Mouse (Mus musculus): ENCODE results near the gene Acsm1.
"Not testable (repeated sequence)": the region's sequence is repeated elsewhere in the genome, so short reads cannot be mapped to it uniquely, and the experiment has no call there.

Acsm1 gene

DNA sequence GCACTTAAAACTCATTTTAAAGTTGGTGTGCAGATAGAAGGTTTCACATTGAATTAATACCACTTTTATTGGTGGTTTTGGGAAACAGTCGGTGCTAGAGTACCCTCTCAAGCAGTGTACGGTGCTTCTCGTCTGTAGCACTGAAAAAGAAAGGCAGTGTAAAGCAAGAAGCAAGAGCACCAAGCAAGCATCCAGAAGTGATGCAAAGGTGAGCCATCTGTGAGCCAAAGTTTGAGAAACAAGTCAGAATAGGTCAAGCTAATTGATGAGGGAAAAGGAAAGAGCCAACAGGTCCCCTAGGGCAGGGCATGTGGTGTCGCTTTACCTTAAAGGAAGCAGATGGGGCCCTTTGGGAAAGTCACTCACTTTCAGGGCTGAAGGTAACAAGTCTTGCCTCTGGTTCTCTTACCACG lies at the start of gene Acsm1:
TSS of gene Acsm1 (plus strand) at position 363 of the 413 bp plus-strand sequence.
- DNase-seq (ENCODE audit: low read depth, low spot score), result no peak

DNA sequence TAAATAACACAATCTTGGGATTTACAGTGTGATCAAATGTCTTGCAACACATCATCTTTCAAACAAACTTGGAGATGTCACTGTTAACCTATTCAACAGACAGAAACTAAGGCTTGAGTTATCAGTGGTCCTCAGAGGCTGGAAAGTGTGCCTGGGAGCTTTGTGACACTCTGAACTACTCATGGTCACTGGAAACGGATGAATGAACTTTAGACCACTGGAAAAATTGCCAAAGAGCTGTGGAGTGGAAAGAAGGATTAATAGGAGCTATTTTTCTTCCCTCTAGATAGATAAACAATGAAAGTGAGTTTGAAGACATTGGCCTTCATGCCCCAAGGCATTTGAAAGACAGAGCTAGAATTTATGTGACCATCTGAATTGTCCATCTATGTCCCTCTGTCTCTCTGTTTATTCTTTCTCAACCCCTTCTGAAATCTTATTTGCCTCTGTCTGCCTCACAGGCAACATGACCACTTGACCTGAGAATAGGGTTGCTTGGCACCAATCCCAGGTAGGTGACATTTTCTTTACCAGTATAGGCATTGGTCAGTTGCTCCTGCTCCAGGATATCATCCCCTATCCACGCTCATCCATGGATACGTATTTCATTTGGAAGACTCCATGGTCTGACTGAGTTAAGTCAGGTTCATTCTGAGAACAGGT lies 46.9 kb upstream of the Acsm1 start:
- DNase-seq (ENCODE audit: low read depth, low spot score), result no peak

DNA sequence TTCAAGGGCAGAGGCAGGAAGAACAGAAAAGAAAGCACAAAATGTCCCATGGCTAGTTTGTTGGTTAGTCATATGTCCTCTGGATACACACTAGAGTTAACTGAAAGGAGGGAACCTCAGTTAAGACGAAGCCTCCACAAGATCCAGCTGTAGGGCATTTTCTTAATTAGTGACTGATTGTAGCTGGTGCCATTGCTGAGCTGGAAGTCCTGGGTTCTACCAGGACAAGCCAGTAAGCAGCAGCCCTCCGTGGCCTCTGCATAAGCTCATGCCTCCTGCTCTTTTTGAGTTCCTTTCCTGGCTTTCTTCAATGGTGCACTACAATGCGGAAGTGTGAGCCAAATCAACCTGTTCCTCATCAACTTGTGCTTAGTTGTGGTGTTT lies 46.4 kb upstream of the Acsm1 start:
- DNase-seq (ENCODE audit: low read depth, low spot score), result no peak

DNA sequence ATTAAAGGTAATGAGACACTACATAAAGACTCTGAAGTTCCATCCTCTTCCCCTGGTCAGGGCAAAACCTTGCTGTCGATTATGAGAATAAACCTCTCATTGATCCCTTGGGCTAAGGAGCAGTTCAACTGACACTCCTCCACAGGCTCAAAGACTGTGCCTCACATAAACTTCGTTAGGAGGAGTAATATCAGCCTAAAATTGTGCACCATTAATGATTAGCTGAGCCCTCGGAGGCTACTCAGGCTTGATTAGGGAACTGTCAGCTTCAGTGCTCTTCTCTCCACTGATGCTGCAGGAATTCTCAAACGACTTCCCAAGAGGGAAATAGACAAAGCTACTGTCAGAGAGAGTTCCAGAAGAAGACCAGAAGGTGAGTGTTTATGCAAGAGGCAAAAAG lies 45.4 kb upstream of the Acsm1 start:
- no peak for DNase-seq (ENCODE audit: low read depth, low spot score)

- DNase-seq (ENCODE audit: low read depth, low spot score), result not testable (repeated sequence)
Observed at GRCm38 (mm10) chr7:119562476-119562875, 44.4 kb upstream of the Acsm1 start.

GRCm38 (mm10) chr7:119594530-119595107 lies 12.2 kb upstream of the Acsm1 start:
- no peak for DNase-seq (ENCODE audit: low read depth, low spot score)

DNA sequence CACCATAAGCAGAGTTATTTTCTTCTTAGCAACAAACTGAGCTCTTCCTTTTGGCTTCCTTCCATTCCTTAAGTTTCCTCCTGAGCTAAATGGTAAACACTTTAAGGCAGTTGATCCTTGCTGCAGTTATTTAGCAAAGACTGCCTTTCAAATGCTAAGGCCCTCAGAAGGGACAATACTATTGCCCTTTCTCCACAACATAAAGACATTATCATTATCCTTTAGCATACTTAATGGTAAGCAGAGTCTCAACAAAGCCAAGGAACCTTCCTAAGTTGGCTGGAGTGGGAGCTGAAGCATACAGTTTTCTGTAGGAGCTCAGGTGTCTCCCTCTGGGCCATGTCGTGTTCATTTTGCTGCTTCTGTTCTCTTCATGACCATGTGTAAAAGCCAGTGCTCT lies 11.5 kb upstream of the Acsm1 start:
- DNase-seq (ENCODE audit: low read depth, low spot score), result no peak

GRCm38 (mm10) chr7:119596536-119596935 lies 10.3 kb upstream of the Acsm1 start:
- DNase-seq (ENCODE audit: low read depth, low spot score), result no peak

DNA sequence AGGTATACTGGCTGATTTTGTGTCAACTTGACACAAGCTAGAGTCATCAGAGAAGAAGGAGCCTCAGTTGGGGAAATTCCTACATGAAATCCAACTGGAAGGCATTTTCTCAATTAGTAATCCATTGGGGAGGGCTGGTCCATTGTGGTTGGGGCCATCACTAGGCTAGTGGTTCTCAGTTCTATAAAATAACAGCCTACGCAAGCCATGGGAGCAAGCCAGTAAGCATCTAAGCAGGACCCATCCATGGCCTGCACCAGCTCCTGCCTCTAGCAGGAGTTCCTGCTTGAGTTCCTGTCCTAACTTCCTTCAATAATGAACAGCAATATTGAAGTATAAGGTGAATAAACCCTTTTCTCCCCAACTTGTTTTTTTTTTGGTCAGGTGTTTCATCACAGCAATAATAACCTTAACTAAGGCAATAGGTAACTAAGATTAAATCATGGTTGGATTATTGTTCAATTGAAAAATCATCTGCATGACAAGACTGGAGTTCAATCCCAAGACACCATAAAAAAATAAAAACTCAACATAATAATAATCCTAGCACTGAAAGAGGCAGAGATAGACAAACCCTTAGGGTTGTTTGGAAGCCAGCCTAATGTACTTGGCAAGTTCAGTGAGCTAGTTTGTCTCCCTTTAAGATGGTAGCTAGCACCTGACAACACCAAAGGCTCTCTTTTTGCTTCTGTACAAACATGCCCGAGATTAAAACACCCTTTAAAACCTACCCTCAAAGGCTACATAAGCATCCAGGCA lies 5.5 kb upstream of the Acsm1 start:
- DNase-seq (ENCODE audit: low read depth, low spot score), result no peak

GRCm38 (mm10) chr7:119601954-119602317 lies 4.9 kb upstream of the Acsm1 start:
- DNase-seq (ENCODE audit: low read depth, low spot score), result no peak

DNA sequence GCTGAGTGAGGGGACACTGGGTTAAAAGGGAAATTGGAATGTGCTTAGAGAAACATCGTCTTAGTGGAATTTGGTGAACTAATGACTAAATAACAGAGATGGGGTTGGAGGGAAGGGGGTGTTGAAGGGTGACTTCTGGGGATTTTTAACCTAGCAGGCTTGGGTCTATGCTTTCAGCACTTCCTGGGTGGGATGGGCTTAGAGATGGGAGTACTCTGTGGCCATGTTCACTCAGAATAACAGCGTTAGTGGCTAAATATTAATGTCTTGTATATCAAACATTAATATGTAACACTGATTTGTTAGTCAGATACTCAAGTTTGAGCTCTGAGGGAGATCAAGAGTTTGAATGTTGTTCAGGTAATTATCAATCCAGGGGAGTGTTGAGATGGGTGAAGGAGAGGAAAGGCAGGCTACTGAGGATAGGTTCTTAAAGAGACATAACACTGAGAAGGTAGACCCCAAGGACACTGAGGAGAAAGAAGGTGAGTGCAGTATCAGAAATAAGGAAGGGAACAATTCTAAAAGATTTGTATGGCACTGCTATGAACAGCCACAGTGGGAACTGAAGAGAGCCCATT lies 1.8 kb upstream of the Acsm1 start:
- DNase-seq (ENCODE audit: low read depth, low spot score), result no peak

DNA sequence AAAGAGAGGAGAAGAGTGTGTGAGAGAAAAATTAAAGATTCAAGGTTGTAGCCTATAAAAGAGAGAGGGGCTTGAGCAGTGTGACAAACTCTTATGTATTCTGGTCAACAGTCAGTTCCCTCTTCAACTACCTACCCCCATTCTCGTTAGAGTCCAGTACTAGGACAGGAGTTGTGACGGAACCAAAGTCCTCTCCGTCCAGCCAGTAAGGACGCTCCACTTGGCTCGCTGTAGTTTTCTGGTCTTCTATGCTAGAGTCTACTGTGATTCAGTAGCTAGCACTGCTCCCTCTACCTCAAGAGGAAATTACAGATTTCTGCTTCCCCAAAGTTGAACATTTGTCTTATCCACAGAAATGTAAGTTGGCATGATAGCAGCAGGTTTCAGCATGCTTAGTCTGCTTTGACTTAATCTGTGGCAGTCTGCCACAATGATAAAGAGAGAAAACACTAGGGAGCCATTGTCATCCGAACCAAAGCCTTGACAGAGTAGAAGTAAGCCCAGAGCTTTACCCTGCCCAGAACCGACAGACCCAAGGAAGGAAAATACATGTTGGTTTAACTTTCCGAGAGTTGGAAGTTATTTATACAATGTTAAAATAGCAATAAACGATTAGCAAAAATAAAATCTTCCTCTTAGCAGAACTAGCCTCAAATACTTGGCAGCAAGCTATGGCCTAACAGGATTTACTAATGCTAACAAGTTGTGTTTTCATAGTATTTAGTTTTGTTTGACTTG lies 731 bp upstream of the Acsm1 start:
- DNase-seq (ENCODE audit: low read depth, low spot score), result no peak

GRCm38 (mm10) chr7:119607796-119608515 lies 1.1 kb downstream of the Acsm1 start:
- no peak for DNase-seq (ENCODE audit: low read depth, low spot score)

DNA sequence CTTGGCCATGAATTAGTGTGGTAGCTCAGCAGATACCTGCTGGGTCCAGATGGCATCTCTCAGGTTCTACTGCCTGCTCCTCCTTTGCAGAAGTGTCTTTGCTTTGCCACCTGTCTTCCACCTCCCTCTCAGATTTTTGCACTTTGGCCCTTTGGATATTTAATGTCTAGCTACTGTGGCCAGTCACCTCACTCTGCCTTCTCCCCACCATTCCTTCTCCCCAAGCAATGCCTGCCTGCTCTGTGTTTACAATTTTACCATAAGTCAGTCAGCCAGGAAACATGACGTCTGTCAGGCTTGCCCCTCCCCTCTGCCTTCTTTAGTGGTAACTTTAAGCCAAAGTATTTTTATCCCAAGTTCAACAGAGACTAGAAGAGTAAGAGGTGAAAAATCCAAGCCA lies 9.7 kb downstream of the Acsm1 start:
- no peak for DNase-seq (ENCODE audit: low read depth, low spot score)

DNA sequence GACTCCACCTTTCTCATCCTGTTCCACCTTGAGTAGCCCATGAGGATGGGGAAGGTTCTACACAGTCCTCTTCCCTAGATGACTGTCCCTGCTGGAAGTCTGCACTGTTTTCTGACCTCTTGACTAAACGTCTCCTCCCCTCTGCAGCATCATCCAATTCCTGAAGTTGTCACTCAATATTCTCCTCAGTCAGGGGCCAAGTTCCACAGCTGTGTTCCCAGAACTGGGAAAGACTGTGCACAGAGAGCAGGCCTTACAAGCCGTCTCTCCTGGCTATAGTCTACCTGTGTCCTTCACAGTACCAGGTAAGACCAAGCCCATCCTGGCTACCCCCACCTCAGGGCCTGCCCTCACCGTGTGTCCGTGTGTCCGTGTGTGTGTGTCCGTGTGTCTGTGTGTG lies 10.8 kb downstream of the Acsm1 start:
- no peak for DNase-seq (ENCODE audit: low read depth, low spot score)

- DNase-seq (ENCODE audit: low read depth, low spot score), result no peak
Observed at GRCm38 (mm10) chr7:119618209-119618935, 11.5 kb downstream of the Acsm1 start.

DNA sequence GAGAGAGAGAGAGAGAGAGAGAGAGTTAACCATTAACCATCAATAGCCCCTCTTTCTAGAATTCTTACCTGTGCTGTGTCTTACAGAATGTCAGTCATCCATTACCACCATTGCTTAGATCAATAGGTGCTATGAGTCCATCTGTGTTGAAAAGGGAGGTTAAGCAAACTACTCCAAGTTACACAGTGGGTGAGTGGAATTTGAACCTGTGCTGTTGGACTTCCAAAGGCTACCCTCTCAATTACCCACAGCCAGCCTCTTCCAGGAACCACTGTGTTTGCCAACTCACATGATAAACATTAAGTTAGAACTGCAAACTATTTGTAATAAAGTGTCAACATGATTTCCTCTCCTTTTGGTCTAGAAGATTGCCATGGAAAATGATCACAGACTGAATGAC lies 13.3 kb downstream of the Acsm1 start:
- no peak for DNase-seq (ENCODE audit: low read depth, low spot score)

GRCm38 (mm10) chr7:119638773-119639172 lies 31.9 kb downstream of the Acsm1 start:
- no peak for DNase-seq (ENCODE audit: low read depth, low spot score)

DNA sequence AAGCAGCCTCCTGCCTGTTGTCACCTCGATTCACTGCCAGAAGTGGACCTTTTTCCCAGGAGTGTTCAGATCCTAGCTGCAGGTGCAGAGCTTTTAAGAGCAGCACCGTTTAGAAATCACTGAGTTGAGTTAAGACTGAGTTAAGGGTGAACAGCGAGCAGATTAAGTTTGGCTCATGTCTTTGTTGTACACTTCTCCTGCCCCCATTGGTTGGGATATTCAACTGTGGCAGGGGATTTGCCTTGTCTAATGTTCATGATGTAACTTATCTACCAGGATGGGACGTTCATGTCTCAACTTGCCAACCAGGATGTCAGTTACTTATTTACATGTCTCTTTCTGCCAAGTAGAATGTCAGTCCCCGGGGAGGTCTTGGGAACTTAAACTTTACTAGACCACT lies 35.5 kb downstream of the Acsm1 start:
- no peak for DNase-seq (ENCODE audit: low read depth, low spot score)

GRCm38 (mm10) chr7:119667893-119668292 lies 61.1 kb downstream of the Acsm1 start:
- no peak for DNase-seq (ENCODE audit: low read depth, low spot score)

GRCm38 (mm10) chr7:119670395-119670794 lies 63.6 kb downstream of the Acsm1 start:
- no peak for DNase-seq (ENCODE audit: low read depth, low spot score)
